ENCODE assay signal across 25 mouse cellular contexts in the genomic region with DNA sequence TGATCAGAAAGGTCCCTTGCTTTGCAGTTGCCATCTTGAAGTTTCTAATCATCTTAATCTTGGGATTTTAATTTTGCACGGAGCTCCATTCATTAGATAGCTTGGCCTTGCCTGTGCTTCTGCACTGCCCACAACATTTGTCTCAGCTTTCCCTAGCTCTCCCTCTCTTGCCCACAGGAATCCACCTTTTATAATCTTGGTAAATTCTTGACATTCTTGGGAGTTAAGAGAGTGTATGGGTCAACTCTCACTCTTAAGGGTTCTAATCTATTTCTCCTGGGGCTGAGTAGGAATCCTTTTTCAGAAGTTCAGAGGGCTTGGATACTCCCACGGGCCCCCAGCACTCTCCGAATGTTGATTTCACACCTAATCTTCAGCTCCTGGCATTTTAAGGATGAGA. TPM values are rescaled to one million over a fixed set of nuclear protein-coding genes. Genes with fewer than 3 reads are reported as not detected.
DNase-seq lines count a peak whose midpoint lies in the region; ATAC-seq and TF ChIP-seq lines count a peak whose summit lies in the region.
"Had no signal": no experiment of that assay in that cellular context is flagged by ENCODE, and none has a peak within 500 bp of the region (broad histone marks: within the 10 kb centered on the region; RNA-seq: fewer than 3 reads in every experiment).

No protein-coding gene starts in this region.

- TF ChIP-seq CTCF in gastrocnemius, adult 2 months (IDR thresholded peaks at IDR 0.05): no peak
- no peak for TF ChIP-seq CTCF in cerebellum, adult 2 months (IDR thresholded peaks at IDR 0.05; ENCODE audit: borderline replicate concordance, insufficient read depth, low read depth, low read length)

- no peak overlapping the region for H3K4me2 ChIP-seq in heart, embryonic 16.5 days (ENCODE audit: low read depth, low read length)
- no peak overlapping the region for H3K4me2 ChIP-seq in lung, embryonic 16.5 days (ENCODE audit: low read depth, low read length)
- H3K4me2 ChIP-seq: forebrain, embryonic 13.5 days; midbrain, embryonic 13.5 days; stomach, embryonic 15.5 days had no signal

- no peaks in the 10 kb centered on the region for H3K27me3 ChIP-seq in heart, embryonic 16.5 days (ENCODE audit: control insufficient read depth, insufficient read depth, low read length)
- H3K27me3 ChIP-seq in lung, embryonic 16.5 days (ENCODE audit: control insufficient read depth, insufficient read depth, low read depth, low read length): no peaks in the 10 kb centered on the region
- H3K27me3 ChIP-seq in cerebellum, adult 2 months (ENCODE audit: control insufficient read depth, insufficient read depth, low read length): no peaks in the 10 kb centered on the region
- H3K27me3 ChIP-seq: CH12.LX; forebrain, embryonic 13.5 days; midbrain, embryonic 13.5 days; stomach, embryonic 15.5 days had no signal

- no peak for DNase-seq in gastrocnemius, adult 2 months
- DNase-seq in gastrocnemius, adult 8-10 months (ENCODE audit: low spot score in 2 of 2): no peak
- no peak for DNase-seq in heart, adult 9 months (ENCODE audit: low spot score in 2 of 2)
- DNase-seq in lung, postnatal 25 days (ENCODE audit: low spot score): no peak
- no peak for DNase-seq in frontal cortex, postnatal 36 days (ENCODE audit: low spot score in 2 of 2)
- no peak for DNase-seq in cerebellum, adult 2 months
- DNase-seq: cerebellum, adult 8-10 months; gastrocnemius, postnatal 36 days; kidney, adult 11 months; kidney, postnatal 4 days; layer of hippocampus, adult 9-11 months; left cerebral cortex, postnatal 4 days; liver; liver, postnatal 0 days; right cerebral cortex, postnatal 14 days; thymus, adult 18-20 months; thymus, postnatal 4 days had no signal

- H3K9ac ChIP-seq in heart, embryonic 16.5 days (ENCODE audit: low read length): no peak overlapping the region
- H3K9ac ChIP-seq in lung, embryonic 16.5 days (ENCODE audit: low read length): no peak overlapping the region
- H3K9ac ChIP-seq: forebrain, embryonic 13.5 days; liver, postnatal 0 days; midbrain, embryonic 13.5 days; stomach, embryonic 15.5 days had no signal

- peaks cover 38% of the 10 kb centered on the region for H3K4me1 ChIP-seq in heart, embryonic 16.5 days (ENCODE audit: control insufficient read depth, insufficient read depth, low read length)
- peaks cover 16% of the 10 kb centered on the region for H3K4me1 ChIP-seq in lung, embryonic 16.5 days (replicated peaks; ENCODE audit: control insufficient read depth, insufficient read depth, low read length)
- no peaks in the 10 kb centered on the region for H3K4me1 ChIP-seq in cerebellum, adult 2 months (ENCODE audit: control insufficient read depth, insufficient read depth, low read length)
- H3K4me1 ChIP-seq: forebrain, embryonic 13.5 days had no signal

- WGBS in heart, embryonic 16.5 days: 18% methylated on average over 3 of the region's 3 CpGs
- WGBS in lung, embryonic 16.5 days: 22% methylated on average over 3 of the region's 3 CpGs
- 76% methylated on average over 3 of the region's 3 CpGs for WGBS in cerebellum, adult 2 months

- no peak for TF ChIP-seq POLR2A in cerebellum, adult 2 months (IDR thresholded peaks at IDR 0.05; ENCODE audit: borderline replicate concordance, insufficient read depth, low read length)

- no peaks in the 10 kb centered on the region for H3K36me3 ChIP-seq in heart, embryonic 16.5 days (ENCODE audit: control insufficient read depth, insufficient read depth)
- H3K36me3 ChIP-seq in lung, embryonic 16.5 days (ENCODE audit: control insufficient read depth, insufficient read depth, low read length): no peaks in the 10 kb centered on the region
- H3K36me3 ChIP-seq: hindbrain, embryonic 10.5 days; midbrain, embryonic 13.5 days; stomach, embryonic 15.5 days had no signal

- no peaks in the 10 kb centered on the region for H3K9me3 ChIP-seq in heart, embryonic 16.5 days (replicated peaks; ENCODE audit: control insufficient read depth, low read length)
- H3K9me3 ChIP-seq in lung, embryonic 16.5 days (ENCODE audit: control insufficient read depth, low read length): no peaks in the 10 kb centered on the region
- H3K9me3 ChIP-seq: forebrain, embryonic 13.5 days; hindbrain, embryonic 10.5 days; midbrain, embryonic 13.5 days; stomach, embryonic 15.5 days had no signal

- peak overlapping the region; percentile 46 for H3K4me3 ChIP-seq in gastrocnemius, adult 2 months
- no peak overlapping the region for H3K4me3 ChIP-seq in heart, embryonic 16.5 days (ENCODE audit: low read length)
- H3K4me3 ChIP-seq in lung, embryonic 16.5 days (ENCODE audit: low read length): no peak overlapping the region
- H3K4me3 ChIP-seq in cerebellum, adult 2 months (replicated peaks; ENCODE audit: insufficient read depth, low read depth, low read length): no peak overlapping the region
- H3K4me3 ChIP-seq: forebrain, embryonic 13.5 days; hindbrain, embryonic 10.5 days; left cerebral cortex, adult 2 months; midbrain, embryonic 13.5 days; stomach, embryonic 15.5 days had no signal

- ATAC-seq in heart, embryonic 16.5 days (replicated peaks; ENCODE audit: extremely low read depth, insufficient read depth, low FRiP score): no peak
- peak; percentile 67 for ATAC-seq in lung, embryonic 16.5 days (ENCODE audit: low read depth)
- ATAC-seq: forebrain, embryonic 13.5 days; liver, postnatal 0 days; midbrain, embryonic 13.5 days had no signal

- intact Hi-C loops in gastrocnemius, adult 2 months (cut with DNase I): loop anchor here (5.0 kb wide), 1 partner anchor 57 kb away; no protein-coding TSS in a partner anchor

- peak overlapping the region; percentile 73 for H3K27ac ChIP-seq in gastrocnemius, adult 2 months
- peak overlapping the region; percentile 66; the same call in 1 of the 2 replicates for H3K27ac ChIP-seq in heart, embryonic 16.5 days (ENCODE audit: low read length)
- H3K27ac ChIP-seq in lung, embryonic 16.5 days (ENCODE audit: low read length): peak overlapping the region; percentile 74
- H3K27ac ChIP-seq in cerebellum, adult 2 months (ENCODE audit: insufficient read depth, low read length): no peak overlapping the region
- H3K27ac ChIP-seq: forebrain, embryonic 13.5 days; hindbrain, embryonic 10.5 days; left cerebral cortex, adult 2 months; midbrain, embryonic 13.5 days; stomach, embryonic 15.5 days had no signal

RNA-seq across cellular contexts. Expression of a gene that starts 51.5 kb away (rescaled TPM):
- total RNA-seq in gastrocnemius, adult 2 months (2021): 10 to 100 TPM; 65.0 to 80.1 TPM
- total RNA-seq in gastrocnemius, adult 8-10 months (2022): 10 to 100 TPM; 62.4 to 75.3 (median 67.2) TPM
- polyA plus RNA-seq in heart, embryonic 16.5 days (2015; fragmentation: Nextera tagmentation; extraction: Ambion mirVana): 22.8 and 27.2 TPM in 2 replicates
- 18.4 and 21.7 TPM in 2 replicates for polyA plus RNA-seq in lung, embryonic 16.5 days (2015; fragmentation: Nextera tagmentation; extraction: Ambion mirVana)
- 41.1 and 44.7 TPM in 2 replicates for polyA plus RNA-seq in cerebellum, adult 2 months (2012; rRNA removed)
